Mouse (Mus musculus) stomach, embryonic 16.5 days (tissue): ENCODE data around the gene Ptprb. TPM values are rescaled to one million over a fixed set of nuclear protein-coding genes. Genes with fewer than 3 reads are reported as not detected.

Experiments used
- ATAC-seq: fragments of 200-750 bp; cut with Nextera tagmentation; 2 replicates; pipeline ENCODE4 v1.8.0; 2017; ENCODE audit warnings: moderate number of reproducible peaks, moderate TSS enrichment; ENCODE audit not compliant: insufficient read depth, low FRiP score
- H3K27ac ChIP-seq: fragments of 300-500 bp; sonication (generic); 2 replicates; pipeline ENCODE4 v1.5.1; 2014; ENCODE audit warnings: low read length
- H3K27me3 ChIP-seq: fragments of 300-500 bp; sonication (generic); 2 replicates; pipeline ENCODE4 v1.6.1; 2014; ENCODE audit warnings: low read length, control low read depth, mixed read lengths; ENCODE audit not compliant: control insufficient read depth, insufficient read depth
- H3K36me3 ChIP-seq: fragments of 300-500 bp; sonication (generic); 2 replicates; pipeline ENCODE4 v1.6.1; 2014; ENCODE audit warnings: low read length; ENCODE audit not compliant: control insufficient read depth, insufficient read depth
- H3K4me1 ChIP-seq: fragments of 300-500 bp; sonication (generic); 2 replicates; pipeline ENCODE4 v1.6.1; 2014; ENCODE audit warnings: low read length, control low read depth, mixed read lengths; ENCODE audit not compliant: control insufficient read depth, insufficient read depth
- H3K4me2 ChIP-seq: fragments of 300-500 bp; sonication (generic); 2 replicates; pipeline ENCODE4 v1.6.1; 2014; ENCODE audit warnings: low read depth, low read length, mixed read lengths
- H3K4me3 ChIP-seq: fragments of 300-500 bp; sonication (generic); replicated peaks from 2 replicates; pipeline ENCODE4 v1.5.1; 2014; ENCODE audit warnings: mild to moderate bottlenecking, low read length
- H3K9ac ChIP-seq: fragments of 300-500 bp; sonication (generic); 2 replicates; pipeline ENCODE4 v1.6.1; 2014; ENCODE audit warnings: low read length
- H3K9me3 ChIP-seq: fragments of 300-500 bp; sonication (generic); replicated peaks from 2 replicates; pipeline ENCODE4 v1.6.1; 2016; ENCODE audit warnings: low read length, control low read depth; ENCODE audit not compliant: control insufficient read depth
- WGBS: fragments of 180-500 bp; shearing (Covaris S2); extraction: QIAGEN DNeasy Blood & Tissue Kit; methylation state at CpG from one replicate; pipeline ENCODE4 v1.1.7; 2014; 5-methylcytosine and 5-hydroxymethylcytosine counted together
- polyA plus RNA-seq: library from polyadenylated mRNA; unstranded; fragments of >200 nt; fragmentation: Nextera tagmentation; extraction: Ambion mirVana; gene quantifications from 2 replicates; pipeline ENCODE4 v1.2.1, GENCODE M21; 2015

Ptprb gene
- polyA plus RNA-seq, 1 experiment from 2014 or later = 5.6 TPM

DNA sequence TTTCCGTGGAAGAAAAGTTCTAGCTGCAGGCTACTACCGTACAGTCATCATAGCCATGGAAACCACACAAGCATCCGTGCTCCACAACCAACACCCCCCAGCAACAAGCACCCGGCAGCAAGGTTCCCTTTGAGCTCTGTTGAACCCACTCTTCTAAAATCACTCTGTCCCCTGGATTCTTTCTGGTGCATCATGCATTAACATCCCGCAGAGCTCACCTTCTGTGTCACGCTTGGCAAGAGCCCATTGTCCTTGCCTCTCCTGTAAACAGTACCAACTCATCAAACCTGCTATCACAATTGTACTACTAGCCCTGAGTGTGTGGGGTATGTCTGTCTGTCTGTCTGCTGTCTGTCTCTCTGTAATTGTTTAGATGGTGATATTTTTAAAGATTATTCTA, 98.8 kb downstream of the Ptprb start:
- H3K9me3 ChIP-seq = no peaks in the 10 kb centered on the region

GRCm38 (mm10) chr10:116376853-116377252, 101.5 kb downstream of the Ptprb start:
- Histone ChIP-seq H3K27me3 (no peaks in the 10 kb centered on the region), H3K4me3 (no peak overlapping the region), H3K9me3 (no peaks in the 10 kb centered on the region), H3K4me1 (no peaks in the 10 kb centered on the region), H3K36me3 (no peaks in the 10 kb centered on the region), H3K27ac (no peak overlapping the region), H3K4me2 (no peak overlapping the region), H3K9ac (no peak overlapping the region)
- ATAC-seq = no peak
- WGBS = 61% methylated on average over 4 of the region's 4 CpGs

More for the DNA sequence above, 98.8 kb downstream of the Ptprb start:
- Histone ChIP-seq H3K27me3 (no peaks in the 10 kb centered on the region), H3K36me3 (no peaks in the 10 kb centered on the region), H3K4me3 (no peak overlapping the region), H3K27ac (no peak overlapping the region), H3K9ac (no peak overlapping the region), H3K4me2 (no peak overlapping the region), H3K4me1 (no peaks in the 10 kb centered on the region)
- ATAC-seq = no peak
- 96% methylated on average over 6 of the region's 6 CpGs for WGBS

DNA sequence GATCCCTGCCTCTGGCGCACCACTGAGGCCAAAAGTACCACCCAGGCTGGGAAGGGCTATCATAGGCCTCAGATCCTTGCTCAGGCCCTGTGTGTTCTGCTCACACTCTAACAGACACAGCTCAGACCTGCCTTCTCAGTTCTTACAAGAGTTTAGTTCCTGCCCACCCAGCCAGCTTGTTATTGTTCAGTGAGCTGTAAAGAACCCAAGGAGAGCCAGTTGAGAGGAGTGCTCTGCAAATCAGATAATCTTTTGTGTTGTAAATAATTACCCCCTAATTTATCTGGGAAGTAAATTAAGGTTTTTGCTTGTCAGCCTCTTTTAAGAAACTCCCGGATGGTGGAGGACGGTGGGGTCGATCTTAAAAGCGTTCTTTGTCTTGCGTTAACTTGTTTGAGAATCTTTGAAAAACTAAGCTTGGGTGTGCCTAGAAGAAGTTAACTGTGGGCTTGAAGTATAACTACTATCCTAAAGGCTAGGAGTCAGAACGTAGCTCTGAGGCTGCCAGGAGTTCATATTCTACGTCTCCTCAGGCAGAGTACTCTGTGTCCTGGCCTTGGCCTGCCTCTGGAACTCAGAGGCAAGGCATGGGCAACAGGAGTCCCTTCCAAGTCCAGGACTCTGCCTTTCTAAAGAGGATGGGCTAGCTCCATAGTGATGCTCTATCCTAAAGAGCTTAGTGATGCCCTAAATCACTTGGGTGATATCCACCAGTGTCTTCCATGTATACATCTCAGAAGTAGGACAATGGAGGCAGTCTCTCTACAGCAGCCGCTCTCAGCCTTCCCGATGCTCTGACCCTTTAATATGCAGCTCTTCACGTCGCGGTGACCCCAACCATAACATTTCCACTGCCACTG, 107.7 kb downstream of the Ptprb start:
- Histone ChIP-seq H3K4me2 (no peak overlapping the region), H3K27ac (no peak overlapping the region), H3K9ac (no peak overlapping the region), H3K36me3 (no peaks in the 10 kb centered on the region), H3K4me3 (no peak overlapping the region), H3K9me3 (no peaks in the 10 kb centered on the region), H3K4me1 (no peaks in the 10 kb centered on the region), H3K27me3 (no peaks in the 10 kb centered on the region)
- 67% methylated on average over 13 of the region's 13 CpGs for WGBS
- no peak for ATAC-seq

DNA sequence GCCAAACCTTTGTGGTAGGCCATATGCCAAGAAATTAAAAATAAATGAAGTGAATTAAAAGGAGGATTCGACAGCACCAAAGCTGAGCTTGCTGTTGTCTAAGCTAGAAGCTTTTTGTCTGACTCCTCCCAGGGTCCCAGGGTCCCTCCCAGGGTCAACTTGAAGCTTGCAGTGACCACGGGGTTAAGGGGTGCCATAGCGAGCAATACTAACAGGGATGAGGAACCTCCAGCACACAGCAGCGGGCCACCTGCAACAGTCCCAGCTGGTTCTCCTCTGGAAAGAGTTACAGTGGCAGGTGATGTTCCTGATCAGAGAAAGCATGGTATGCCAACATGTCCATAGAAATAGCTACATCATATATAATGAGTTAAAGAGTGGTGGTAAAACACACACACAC, 109.1 kb downstream of the Ptprb start:
- Histone ChIP-seq H3K27ac (no peak overlapping the region), H3K4me2 (no peak overlapping the region), H3K4me1 (no peaks in the 10 kb centered on the region), H3K27me3 (no peaks in the 10 kb centered on the region), H3K4me3 (no peak overlapping the region), H3K9ac (no peak overlapping the region), H3K36me3 (no peaks in the 10 kb centered on the region), H3K9me3 (no peaks in the 10 kb centered on the region)
- ATAC-seq = no peak
- WGBS = 66% methylated on average over 4 of the region's 4 CpGs

- Histone ChIP-seq H3K4me2 (no peak overlapping the region), H3K4me3 (no peak overlapping the region), H3K9me3 (no peaks in the 10 kb centered on the region), H3K27ac (no peak overlapping the region), H3K27me3 (no peaks in the 10 kb centered on the region), H3K36me3 (no peaks in the 10 kb centered on the region), H3K4me1 (no peaks in the 10 kb centered on the region), H3K9ac (no peak overlapping the region)
- ATAC-seq = no peak
- 28% methylated on average over 7 of the region's 7 CpGs for WGBS
These were observed 111.1 kb downstream of the Ptprb start for GRCm38 (mm10) chr10:116386391-116386885.

GRCm38 (mm10) chr10:116388840-116389239, 113.5 kb downstream of the Ptprb start:
- no peak overlapping the region for H3K4me2 ChIP-seq
- ATAC-seq = no peak
- no peak overlapping the region for H3K4me3 ChIP-seq
- no peaks in the 10 kb centered on the region for H3K36me3 ChIP-seq
- H3K27me3 ChIP-seq = no peaks in the 10 kb centered on the region
- no peak overlapping the region for H3K9ac ChIP-seq
- no peaks in the 10 kb centered on the region for H3K9me3 ChIP-seq
- no peaks in the 10 kb centered on the region for H3K4me1 ChIP-seq
- H3K27ac ChIP-seq = no peak overlapping the region
- WGBS = 41% methylated on average over 6 of the region's 6 CpGs

DNA sequence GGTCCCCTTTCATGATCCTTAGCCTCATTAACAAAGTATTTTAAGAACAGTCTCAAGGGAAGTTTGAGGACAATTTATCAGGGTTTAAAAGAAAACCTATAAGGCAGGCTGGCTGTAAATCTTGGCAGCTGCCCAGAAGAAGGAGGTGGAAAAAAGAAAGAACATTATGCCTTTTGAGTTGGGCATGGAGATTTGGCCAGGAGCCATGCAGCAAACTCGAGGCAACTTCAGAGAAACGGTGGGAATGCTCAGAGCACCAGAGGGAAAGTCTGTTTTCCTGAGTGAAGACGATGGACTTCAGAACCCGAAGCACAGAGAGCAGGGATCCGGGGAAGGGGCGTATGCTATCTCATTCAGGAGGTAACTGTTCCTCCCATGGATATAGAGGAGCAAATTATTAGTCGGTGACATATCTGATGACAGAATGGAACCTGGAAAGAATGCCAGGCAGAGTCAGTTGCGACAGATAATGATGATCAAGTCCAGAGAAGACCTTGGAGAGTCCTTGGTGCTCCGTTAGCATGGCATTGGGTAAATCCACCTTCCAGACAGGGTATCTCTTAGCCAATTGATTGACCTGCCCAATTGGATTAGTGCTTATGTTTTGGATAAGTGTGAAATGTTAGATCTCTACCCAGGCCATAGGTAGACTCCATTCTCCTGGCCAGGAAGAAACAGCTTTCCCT, 118.6 kb downstream of the Ptprb start:
- H3K4me1 ChIP-seq = no peaks in the 10 kb centered on the region; the same call in 1 of the 2 replicates
- H3K4me3 ChIP-seq = no peak overlapping the region
- H3K27me3 ChIP-seq = no peaks in the 10 kb centered on the region
- no peaks in the 10 kb centered on the region for H3K36me3 ChIP-seq
- no peak for ATAC-seq
- no peak overlapping the region for H3K9ac ChIP-seq
- no peak overlapping the region for H3K4me2 ChIP-seq
- 67% methylated on average over 9 of the region's 9 CpGs for WGBS
- H3K9me3 ChIP-seq = no peaks in the 10 kb centered on the region
- H3K27ac ChIP-seq = no peak overlapping the region

DNA sequence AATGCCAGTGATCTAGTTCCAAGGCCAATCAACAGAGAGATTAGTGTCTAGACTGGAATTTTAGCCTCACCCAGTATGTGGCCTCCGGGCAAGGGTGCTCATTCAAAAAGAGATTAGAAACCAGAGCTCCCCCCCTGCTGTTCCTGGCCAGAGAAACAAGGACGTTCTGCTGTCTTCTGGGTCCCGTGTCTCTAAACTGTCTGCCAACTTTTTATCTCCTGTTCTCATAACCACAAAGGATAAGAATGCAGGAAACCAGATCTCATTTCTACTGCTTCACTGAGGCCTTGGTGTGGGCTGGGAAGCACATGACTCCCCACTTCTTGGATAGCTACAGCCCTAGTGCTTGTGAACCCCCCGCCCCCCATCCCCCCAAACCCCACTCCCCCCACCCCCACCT, 119.3 kb downstream of the Ptprb start:
- Histone ChIP-seq H3K9ac (no peak overlapping the region), H3K4me3 (no peak overlapping the region), H3K9me3 (no peaks in the 10 kb centered on the region), H3K27me3 (no peaks in the 10 kb centered on the region), H3K27ac (no peak overlapping the region), H3K4me1 (no peaks in the 10 kb centered on the region; the same call in 1 of the 2 replicates), H3K4me2 (no peak overlapping the region), H3K36me3 (no peaks in the 10 kb centered on the region)
- ATAC-seq = no peak
- WGBS = 30% methylated on average over 4 of the region's 4 CpGs

DNA sequence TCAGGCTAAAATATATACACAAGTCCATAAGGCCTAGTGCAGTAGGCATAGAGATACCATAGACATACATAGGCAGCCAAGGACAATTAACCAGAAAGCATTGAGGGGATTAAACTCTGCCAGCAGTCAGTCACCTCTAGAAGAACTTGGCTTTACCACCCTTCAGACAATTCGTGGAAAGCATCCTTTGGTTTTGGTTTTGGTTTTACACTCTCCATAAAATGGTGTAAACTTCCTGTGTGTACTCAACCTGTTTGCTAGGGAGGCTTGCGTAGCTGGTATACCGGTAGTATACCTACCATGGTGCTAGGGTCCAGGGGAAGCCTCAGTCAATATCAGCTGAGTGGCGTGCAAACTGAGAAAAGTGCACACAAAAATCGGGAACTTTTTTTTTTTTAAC, 121.0 kb downstream of the Ptprb start:
- no peak overlapping the region for H3K9ac ChIP-seq
- no peaks in the 10 kb centered on the region for H3K9me3 ChIP-seq
- WGBS = 71% methylated on average over 5 of the region's 5 CpGs
- H3K27me3 ChIP-seq = no peaks in the 10 kb centered on the region
- no peak for ATAC-seq
- H3K27ac ChIP-seq = no peak overlapping the region
- H3K36me3 ChIP-seq = no peaks in the 10 kb centered on the region
- no peak overlapping the region for H3K4me2 ChIP-seq
- H3K4me3 ChIP-seq = no peak overlapping the region
- no peaks in the 10 kb centered on the region; the same call in 1 of the 2 replicates for H3K4me1 ChIP-seq
